Mouse (Mus musculus) ES-E14 (cell line): Measurements from ENCODE around the gene Gpx4. TPM values are rescaled to one million over a fixed set of nuclear protein-coding genes. Genes with fewer than 3 reads are reported as not detected.

Source experiments
- DNase-seq: peaks from one replicate; pipeline ENCODE4 v3.0.0-alpha.2; 2013; ENCODE audit warnings: low read depth, low spot score
- H3K27ac ChIP-seq: 2 replicates; pipeline ENCODE4 v1.5.1; 2012; ENCODE audit warnings: low read depth, mild to moderate bottlenecking, low read length, moderate library complexity, mixed read lengths; ENCODE audit not compliant: poor library complexity, insufficient read depth, severe bottlenecking
- H3K36me3 ChIP-seq: 2 replicates; pipeline ENCODE4 v1.6.1; 2012; ENCODE audit warnings: mild to moderate bottlenecking, low read length, moderate library complexity, mixed read lengths; ENCODE audit not compliant: control insufficient read depth, poor library complexity, insufficient read depth, severe bottlenecking
- H3K4me1 ChIP-seq, 2 experiments: fragments of 150-350 bp in 1 of 2; sonication (generic) in 1 of 2; 2 replicates each; pipeline ENCODE4 v1.6.1; 2012; ENCODE audit warnings: low read length in 2 of 2, mild to moderate bottlenecking in 1 of 2, mixed read lengths in 1 of 2; ENCODE audit not compliant: control insufficient read depth in 2 of 2, insufficient read depth in 2 of 2, poor library complexity in 1 of 2
- H3K4me3 ChIP-seq, 2 experiments: fragments of 150-350 bp in 1 of 2; sonication (generic) in 1 of 2; 2 replicates each; pipeline ENCODE4 v1.5.1; 2012; ENCODE audit warnings: low read length in 2 of 2, low read depth in 1 of 2, mild to moderate bottlenecking in 1 of 2, mixed read lengths in 1 of 2; ENCODE audit not compliant: insufficient read depth in 1 of 2, poor library complexity in 1 of 2, severe bottlenecking in 1 of 2
- H3K9ac ChIP-seq: 2 replicates; pipeline ENCODE4 v1.6.1; 2012; ENCODE audit warnings: low read depth, mild to moderate bottlenecking, low read length, mixed read lengths; ENCODE audit not compliant: poor library complexity, insufficient read depth, severe bottlenecking
- H3K9me3 ChIP-seq: fragments of 150-350 bp; sonication (generic); 2 replicates; pipeline ENCODE4 v1.6.1; 2012; ENCODE audit warnings: low read depth, mild to moderate bottlenecking, low read length; ENCODE audit not compliant: control insufficient read depth, insufficient read depth
- CHD2 ChIP-seq: IDR thresholded peaks from 2 replicates; pipeline ENCODE4 v1.6.1; 2014; ENCODE audit warnings: mild to moderate bottlenecking, low read depth, low read length, inconsistent platforms
- HCFC1 ChIP-seq: IDR thresholded peaks from 2 replicates; pipeline ENCODE4 v1.6.1; 2012; ENCODE audit warnings: low read length, inconsistent platforms, borderline replicate concordance; ENCODE audit not compliant: insufficient read depth
- MAFK ChIP-seq: IDR thresholded peaks from 2 replicates; pipeline ENCODE4 v1.6.1; 2014; ENCODE audit warnings: mild to moderate bottlenecking, low read depth, low read length, inconsistent platforms; ENCODE audit not compliant: insufficient read depth
- ZC3H11A ChIP-seq: IDR thresholded peaks from 2 replicates; pipeline ENCODE4 v1.6.1; 2012; ENCODE audit warnings: low read depth, mild to moderate bottlenecking, inconsistent platforms, low read length, borderline replicate concordance
- ZNF384 ChIP-seq: IDR thresholded peaks from 2 replicates; pipeline ENCODE4 v1.6.1; 2012; ENCODE audit warnings: low read depth, low read length, inconsistent platforms
- in situ Hi-C, 2 experiments: fragments of 600-800 bp; cut with MboI; formaldehyde crosslinking; loops; one replicate each; pipeline ENCODE4 v1.15.1; 2025; ENCODE audit warnings: low sequenced_read_pairs in 2 of 2, inconsistent platforms in 1 of 2; ENCODE audit not compliant: unreplicated experiment in 2 of 2
- total RNA-seq: library from RNA; depleted of rRNA; stranded (reverse); fragments of 300-350 nt; gene quantifications from 2 replicates; pipeline ENCODE4 v1.2.3, GENCODE M21; 2012

The Gpx4 gene
- total RNA-seq, 1 experiment, result 1,456 TPM

DNA sequence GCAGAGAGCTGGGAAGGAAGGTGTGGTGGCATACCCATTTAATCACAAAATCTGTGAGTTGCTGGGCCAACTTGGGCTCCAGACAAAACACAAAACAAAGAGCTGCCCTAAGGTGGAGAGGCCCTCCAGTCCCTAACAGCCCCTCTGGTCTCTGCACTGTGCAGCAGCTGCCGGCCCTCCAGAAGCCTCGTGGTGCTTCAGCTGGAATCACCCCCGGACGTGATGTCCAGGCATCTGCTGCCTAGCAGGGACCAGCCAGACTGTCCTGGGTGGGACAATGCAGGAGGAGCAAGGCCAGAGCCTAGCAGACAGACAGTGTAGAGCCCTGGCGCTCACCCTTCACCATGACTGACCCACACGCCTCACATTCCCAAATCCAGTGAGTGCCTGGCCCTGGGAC lies 44.6 kb downstream of the Gpx4 start:
- Histone ChIP-seq H3K9ac (no peak overlapping the region), H3K36me3 (peaks cover 3% of the 10 kb centered on the region; the same call in 1 of the 2 replicates), H3K27ac (no peak overlapping the region), H3K4me1 (peaks cover 1 to 6% of the 10 kb centered on the region in 2 experiments; a peak in 1 of 4 replicates), H3K9me3 (no peaks in the 10 kb centered on the region), H3K4me3 (no peak overlapping the region)
- DNase-seq, result no peak
- no peak for TF ChIP-seq ZNF384
- TF ChIP-seq CHD2, result no peak
- no peak for TF ChIP-seq HCFC1
- TF ChIP-seq MAFK, result no peak
- no peak for TF ChIP-seq ZC3H11A
- in situ Hi-C loops, result no loop called here

DNA sequence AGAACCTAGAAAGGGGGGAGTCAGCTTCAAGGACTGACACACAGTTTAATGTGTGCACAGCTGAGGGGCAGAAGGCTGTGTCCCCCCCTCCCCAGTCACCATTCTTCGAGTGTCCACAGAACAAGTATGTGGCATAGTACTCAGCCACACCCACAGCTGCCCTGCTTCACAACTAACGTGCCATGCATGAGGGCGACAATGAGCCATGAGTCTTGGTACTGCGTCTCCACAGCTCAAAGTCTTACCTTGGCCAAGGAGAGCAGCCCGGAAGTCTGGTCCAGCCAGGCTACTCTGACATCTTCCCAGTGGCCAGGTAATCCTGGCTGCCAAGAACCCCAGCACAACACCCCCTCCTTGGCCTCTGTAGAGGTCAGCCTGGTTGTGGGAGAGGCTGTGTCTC lies 45.7 kb downstream of the Gpx4 start:
- in situ Hi-C loops, result no loop called here

GRCm38 (mm10) chr10:80094085-80094484 lies 47.1 kb downstream of the Gpx4 start:
- H3K27ac ChIP-seq, result no peak overlapping the region
- H3K9me3 ChIP-seq, result no peaks in the 10 kb centered on the region
- in situ Hi-C loops, result no loop called here
- H3K36me3 ChIP-seq, result peaks cover 3% of the 10 kb centered on the region; the same call in 1 of the 2 replicates
- no peak for DNase-seq
- TF ChIP-seq MAFK (no peak), CHD2 (no peak), ZC3H11A (no peak), ZNF384 (no peak), HCFC1 (no peak)
- H3K4me1 ChIP-seq, result peaks cover 5 to 20% of the 10 kb centered on the region in 2 experiments; a peak in 3 of 4 replicates
- H3K4me3 ChIP-seq, result no peak overlapping the region
- H3K9ac ChIP-seq, result no peak overlapping the region

More for the DNA sequence above, 45.7 kb downstream of the Gpx4 start:
- no peak overlapping the region for H3K4me3 ChIP-seq
- peaks cover 1 to 15% of the 10 kb centered on the region in 2 experiments; a peak in 1 of 4 replicates for H3K4me1 ChIP-seq
- H3K9ac ChIP-seq, result no peak overlapping the region
- no peak for DNase-seq
- H3K36me3 ChIP-seq, result peaks cover 3% of the 10 kb centered on the region; the same call in 1 of the 2 replicates
- H3K9me3 ChIP-seq, result no peaks in the 10 kb centered on the region
- no peak overlapping the region for H3K27ac ChIP-seq
- TF ChIP-seq ZC3H11A, result no peak
- no peak for TF ChIP-seq ZNF384
- no peak for TF ChIP-seq CHD2
- TF ChIP-seq MAFK, result no peak
- TF ChIP-seq HCFC1, result no peak

DNA sequence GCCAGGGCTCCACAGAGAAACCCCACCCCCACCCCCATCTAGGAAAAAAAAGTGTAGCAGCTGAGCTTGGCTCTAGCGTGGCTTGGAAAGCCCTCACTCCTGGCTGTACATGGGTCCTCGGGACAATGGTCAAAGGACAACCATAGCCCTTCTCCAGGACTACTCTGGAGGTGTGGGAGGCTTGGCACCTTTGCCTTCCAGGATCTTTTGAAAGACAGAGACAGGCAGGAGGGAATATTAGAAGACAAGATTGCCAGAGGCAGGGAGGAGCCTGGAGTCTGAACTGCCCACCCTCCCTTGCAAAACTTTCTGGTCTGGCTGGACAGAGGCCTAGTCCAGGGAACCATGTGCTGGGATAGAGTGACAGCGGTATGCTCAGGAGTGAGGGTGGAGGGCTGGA lies 47.7 kb downstream of the Gpx4 start:
- H3K27ac ChIP-seq, result no peak overlapping the region
- H3K4me3 ChIP-seq, result no peak overlapping the region
- H3K4me1 ChIP-seq, result peaks cover 5 to 20% of the 10 kb centered on the region in 2 experiments; a peak in 3 of 4 replicates
- DNase-seq, result no peak
- TF ChIP-seq CHD2, result no peak
- TF ChIP-seq MAFK, result no peak
- TF ChIP-seq ZNF384, result no peak
- TF ChIP-seq HCFC1, result no peak
- no peak for TF ChIP-seq ZC3H11A
- no peak overlapping the region for H3K9ac ChIP-seq
- in situ Hi-C loops, result no loop called here
- H3K9me3 ChIP-seq, result no peaks in the 10 kb centered on the region
- peaks cover 3% of the 10 kb centered on the region; the same call in 1 of the 2 replicates for H3K36me3 ChIP-seq

DNA sequence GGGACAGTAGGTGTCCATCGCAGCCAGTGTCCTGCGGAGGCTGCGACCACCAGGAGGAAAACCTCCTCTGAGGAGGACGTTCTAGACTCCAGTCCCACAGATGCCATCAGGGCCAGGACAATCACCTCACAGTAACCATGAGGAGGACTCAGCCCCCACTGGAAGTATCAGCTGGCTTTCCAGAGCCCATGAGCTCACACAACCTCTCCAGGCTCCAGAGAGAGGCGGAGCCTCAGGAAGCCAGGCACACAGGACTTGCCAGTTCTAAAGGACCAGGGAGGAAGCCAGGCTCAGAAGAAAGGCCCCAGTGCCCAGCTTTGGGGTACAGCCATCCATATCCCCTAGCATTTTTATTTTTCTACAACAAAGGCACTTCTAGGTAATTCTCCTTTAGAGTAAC lies 48.6 kb downstream of the Gpx4 start:
- TF ChIP-seq CHD2 (no peak), ZNF384 (no peak)
- Histone ChIP-seq H3K4me3 (no peak overlapping the region), H3K9me3 (no peaks in the 10 kb centered on the region), H3K36me3 (peaks cover 3% of the 10 kb centered on the region; the same call in 1 of the 2 replicates), H3K9ac (no peak overlapping the region), H3K27ac (no peak overlapping the region), H3K4me1 (peaks cover 5 to 20% of the 10 kb centered on the region in 2 experiments; a peak in 3 of 4 replicates)
- no peak for DNase-seq
- in situ Hi-C loops, result no loop called here
